Mouse (Mus musculus): ENCODE measurements around the gene Slc22a3.

- TF ChIP-seq CTCF (IDR thresholded peaks at IDR 0.05; ENCODE audit: extremely low read depth, insufficient read depth, low read length) (no peak), POLR2A (IDR thresholded peaks at IDR 0.05; ENCODE audit: extremely low read depth, insufficient read depth, low read length) (no peak)
Observed at GRCm38 (mm10) chr17:12485657-12486056, 21.8 kb downstream of the Slc22a3 start.

Measured in cortical plate, adult 2 months (tissue).